Mouse (Mus musculus) mesoderm, embryonic 11.5 days (tissue): ENCODE measurements at regions not wholly inside any gene's neighbourhood (a gene's known extent, or its start where the extent isn't known, plus 50 kb on each side); places are given as distances from the start of the nearest gene placed in this dataset.

Experiments
- DNase-seq: peaks from one replicate; pipeline ENCODE4 v3.0.0-alpha.2; 2012; ENCODE audit warnings: low read depth, low spot score

DNA sequence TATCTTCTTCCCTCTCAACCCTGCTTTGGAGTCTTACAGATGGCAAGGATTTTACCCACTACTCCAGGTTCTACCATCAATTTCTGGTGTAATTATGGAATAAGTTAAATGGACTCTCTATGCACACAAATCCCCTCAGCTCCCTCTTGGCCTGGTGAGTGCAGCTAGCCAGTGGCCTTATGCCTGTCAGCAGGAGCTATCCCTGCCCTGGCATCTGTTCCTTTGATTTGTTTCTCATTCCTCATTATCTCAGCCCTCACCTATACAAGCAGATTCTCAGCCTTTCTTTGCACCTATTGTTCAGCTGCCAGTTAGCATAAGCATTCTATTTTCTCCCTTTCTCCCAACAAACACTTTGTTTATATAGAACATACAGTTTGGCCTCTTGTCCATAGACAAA, 150.3 kb downstream of the Rnf152 start:
- no peak for DNase-seq

DNA sequence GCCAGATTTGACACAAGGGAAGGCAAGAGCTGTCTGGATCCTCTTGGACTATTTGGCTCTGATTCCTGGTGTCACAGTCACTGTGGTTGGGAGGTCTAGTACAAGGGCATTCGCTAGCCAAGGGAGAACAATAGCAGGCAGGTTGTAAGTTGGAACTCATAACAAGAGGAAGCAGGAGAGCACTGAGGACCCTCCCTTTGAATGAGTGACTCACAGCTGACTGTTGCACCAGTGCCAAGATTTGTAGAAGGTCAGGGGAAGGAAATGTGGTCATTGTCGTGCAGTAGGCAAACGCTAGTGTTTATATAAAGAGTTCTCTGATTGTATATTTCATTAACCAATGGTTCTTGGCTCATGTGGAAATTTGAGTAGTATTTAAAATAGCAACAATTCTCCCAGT, 157.2 kb downstream of the Rnf152 start:
- DNase-seq = no peak

DNA sequence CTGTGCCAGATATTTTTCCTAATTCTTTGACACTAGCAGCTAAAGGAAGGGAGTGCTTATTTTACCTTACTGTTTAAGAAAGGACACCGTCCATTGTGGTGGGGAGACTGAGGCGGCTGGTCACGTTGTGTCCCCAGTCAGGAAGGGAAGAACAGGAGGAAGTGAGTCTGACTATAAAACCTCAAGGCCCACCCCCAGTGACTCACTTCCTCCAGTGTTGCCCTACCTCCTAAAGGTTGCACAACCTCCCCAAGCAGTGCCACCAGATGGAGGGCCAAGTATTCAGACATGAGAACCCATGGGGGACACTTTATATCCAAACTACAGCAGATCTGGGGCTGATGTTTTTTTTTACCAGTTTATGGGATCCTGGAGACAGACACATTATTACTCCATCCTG, 165.4 kb downstream of the Rnf152 start:
- DNase-seq = no peak

DNA sequence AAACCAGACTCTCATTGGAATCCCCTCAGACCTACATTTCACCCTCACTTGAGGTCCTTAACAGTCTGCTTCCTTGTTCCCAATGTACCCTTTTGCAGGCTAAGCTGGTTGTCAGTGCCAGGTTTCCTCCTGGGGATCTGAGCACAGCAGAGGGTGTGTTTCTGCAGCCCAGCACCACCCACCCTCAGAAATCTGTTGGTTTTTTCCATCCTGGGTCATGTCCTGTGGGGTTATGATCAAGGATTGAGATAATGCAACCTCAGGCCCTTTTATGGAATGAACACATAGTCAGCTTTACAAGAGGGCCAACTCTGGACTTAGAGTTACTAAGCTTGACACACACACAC, 167.6 kb downstream of the Rnf152 start:
- DNase-seq = no peak

DNA sequence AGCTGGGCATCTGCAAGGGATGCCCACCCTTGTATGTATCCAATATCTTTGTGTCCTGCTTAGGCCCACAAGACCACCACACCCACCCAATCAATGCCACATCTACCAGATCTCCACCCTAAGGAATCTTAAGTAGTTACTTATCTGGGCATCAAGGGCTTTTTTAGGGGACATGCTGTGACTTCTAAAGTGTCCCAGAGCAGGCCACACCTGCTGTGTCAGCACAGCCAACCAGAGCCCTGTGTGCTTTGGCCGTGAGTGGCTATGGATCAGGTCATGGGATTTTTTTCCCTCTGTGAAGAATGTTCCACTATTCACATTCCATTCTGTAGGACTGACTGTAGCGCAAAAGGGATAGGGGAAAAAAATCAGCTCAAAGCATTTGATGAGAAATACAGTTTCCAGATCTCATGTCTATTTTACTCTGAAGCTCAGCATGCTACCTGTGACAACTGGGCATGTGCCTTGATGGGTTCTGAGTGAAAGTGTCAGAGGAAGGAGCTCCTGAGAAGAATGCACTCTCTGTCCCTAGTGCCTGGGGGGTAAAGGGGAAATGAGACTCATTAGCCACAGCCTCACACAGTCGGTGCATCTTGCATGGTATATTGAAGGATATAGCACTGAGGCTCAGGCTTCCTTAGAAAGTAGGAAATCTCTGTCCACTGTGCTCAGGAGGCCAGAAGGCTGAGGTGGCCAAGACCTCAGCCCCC, 168.1 kb downstream of the Rnf152 start:
- no peak for DNase-seq

DNA sequence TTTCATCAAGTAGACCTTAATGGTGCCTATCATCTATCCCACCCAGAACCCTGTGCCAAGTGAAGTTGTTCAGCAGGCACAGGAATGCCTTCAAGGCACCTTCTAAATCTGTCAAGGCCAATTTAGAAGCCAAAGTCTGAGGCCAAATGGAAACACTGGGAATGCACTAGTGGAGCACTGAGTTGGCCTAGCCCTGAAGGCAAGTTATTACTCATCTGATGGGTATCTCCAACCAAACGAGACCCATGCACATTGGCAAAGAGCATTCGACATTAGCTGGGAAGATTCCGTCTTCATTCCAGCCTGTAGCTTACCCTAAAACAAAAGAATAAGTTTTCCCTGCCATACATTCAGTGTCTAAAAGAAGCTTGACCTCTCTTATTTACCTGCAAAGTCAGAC, 172.0 kb downstream of the Rnf152 start:
- DNase-seq = no peak

DNA sequence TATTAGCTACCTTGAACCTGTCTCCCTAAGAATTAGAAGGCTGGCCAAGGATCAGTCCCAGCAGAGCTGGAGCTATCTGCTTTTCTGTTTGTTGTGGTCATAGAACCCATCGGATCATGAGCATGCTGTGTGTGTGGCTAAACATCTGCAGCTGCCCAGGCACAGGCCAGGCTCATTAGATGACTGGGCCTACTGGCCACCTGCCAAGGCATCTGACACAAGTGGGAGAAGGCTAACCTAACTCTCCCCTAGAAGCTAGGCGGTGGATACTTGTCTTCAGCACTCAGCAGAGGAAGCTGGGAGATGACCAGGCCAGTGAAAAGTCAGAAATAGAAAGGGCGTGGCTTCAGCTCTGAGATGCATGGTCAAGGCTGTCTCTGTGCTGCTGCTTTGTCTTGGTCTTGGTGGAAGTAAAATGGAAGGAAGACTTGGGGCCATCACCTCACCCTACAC, 177.1 kb downstream of the Rnf152 start:
- no peak for DNase-seq

DNA sequence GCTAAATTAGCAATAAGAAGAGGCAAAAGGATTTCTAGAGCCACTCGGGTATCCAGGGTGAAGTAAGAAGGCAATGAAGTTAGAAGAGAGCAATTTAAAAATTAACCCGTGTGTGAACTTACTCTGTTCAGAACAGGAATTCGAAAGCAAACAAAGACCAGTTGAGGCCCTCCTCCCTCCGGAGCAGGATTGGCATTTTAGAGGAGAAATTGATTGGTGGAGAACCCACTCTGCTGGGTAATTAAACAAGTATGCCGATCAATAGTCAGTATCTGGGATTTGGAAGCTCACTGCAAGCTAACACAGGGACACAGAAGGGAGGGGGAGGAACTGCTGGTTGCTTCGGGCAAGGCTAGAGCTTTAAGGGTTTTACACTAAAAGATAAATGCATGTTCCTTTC, 177.7 kb downstream of the Rnf152 start:
- no peak for DNase-seq

DNA sequence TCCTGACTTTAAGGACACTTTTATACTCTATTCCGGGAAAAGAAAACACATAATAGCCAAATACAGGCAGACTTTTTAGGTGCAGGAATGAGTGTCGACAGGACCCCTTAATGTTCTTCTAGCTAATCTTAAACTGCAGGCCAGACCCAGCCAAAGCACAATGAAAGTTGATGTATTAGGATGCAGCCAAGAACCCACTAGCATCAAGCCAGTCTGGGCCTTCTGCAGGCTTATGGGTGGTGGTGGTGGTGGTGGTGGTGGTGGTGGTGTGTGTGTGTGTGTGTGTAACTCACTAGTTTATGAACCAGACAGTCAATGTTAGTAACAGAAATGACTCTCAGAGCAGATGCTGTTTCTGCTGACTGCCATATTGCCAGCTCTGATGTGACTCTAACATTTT, 178.6 kb downstream of the Rnf152 start:
- no peak for DNase-seq

DNA sequence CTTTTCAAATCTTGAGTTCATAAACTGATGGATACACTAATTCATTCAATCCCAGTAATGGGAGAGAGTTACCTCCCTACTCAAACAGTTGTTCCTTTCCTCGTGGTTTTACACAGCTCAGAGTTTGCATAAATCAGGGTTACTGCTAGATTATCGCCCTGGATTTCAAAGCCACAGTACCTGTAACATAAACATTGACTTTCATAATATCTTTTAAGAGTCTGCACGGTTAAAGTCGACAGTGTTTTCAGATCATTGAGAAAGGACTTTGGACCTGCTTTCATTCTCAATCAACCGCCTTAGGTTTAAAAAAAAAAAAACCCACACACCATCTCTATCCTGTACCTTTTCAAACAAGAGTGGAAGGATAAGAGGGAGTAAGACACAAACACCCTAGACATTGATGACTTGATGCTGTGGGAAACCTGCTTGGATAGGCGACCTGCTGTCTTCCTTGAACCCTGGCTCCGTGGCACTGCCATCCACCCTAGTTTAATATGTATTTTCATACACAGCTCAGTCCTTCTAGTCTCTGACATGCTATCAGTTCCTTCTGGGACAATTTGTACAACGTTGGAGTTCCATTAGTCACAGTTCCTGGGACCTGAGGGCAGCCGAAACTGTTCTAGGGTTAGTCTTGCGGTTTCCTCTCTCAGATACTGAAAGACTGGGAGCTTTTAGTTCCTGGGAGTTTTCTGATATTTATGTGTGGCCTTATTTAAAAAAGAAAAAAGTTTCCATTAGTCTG, 179.3 kb downstream of the Rnf152 start:
- DNase-seq = no peak

DNA sequence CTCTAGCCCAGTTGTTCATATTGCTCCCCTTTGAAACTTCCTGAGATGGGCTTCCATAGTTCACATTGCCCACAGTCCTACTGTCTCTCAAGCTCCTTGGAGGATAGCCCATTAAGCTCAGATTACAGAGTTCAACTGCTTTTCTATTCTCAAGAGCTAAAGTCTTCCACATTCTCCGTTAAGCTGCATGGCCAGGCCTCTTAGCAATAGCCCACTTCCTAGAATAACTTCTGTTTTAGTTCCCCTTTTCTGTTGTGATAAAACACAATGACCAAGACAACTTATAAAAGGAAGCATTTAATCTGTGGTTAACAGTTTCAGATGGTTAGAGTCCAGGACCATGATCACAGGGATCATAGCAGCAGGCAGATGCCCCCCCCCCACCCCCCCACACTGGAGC, 185.5 kb downstream of the Rnf152 start:
- no peak for DNase-seq

DNA sequence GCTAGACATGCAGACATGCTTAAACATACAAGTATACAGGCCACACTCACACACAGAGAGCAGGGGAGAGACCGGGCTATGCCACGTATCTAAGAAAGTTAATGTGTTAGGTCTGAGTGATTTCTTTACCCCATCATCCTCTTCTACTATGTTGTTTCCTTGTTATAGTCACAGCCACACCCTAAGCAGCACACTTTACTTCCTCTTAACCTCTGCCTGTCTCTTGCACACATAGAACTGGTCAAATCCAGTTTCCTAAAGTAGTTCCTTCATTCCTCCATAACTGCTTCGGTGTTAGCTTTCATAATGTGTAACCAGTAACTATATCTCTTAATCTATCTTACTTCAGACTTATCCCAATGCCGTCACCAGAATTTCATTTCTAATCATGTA, 186.4 kb downstream of the Rnf152 start:
- no peak for DNase-seq

DNA sequence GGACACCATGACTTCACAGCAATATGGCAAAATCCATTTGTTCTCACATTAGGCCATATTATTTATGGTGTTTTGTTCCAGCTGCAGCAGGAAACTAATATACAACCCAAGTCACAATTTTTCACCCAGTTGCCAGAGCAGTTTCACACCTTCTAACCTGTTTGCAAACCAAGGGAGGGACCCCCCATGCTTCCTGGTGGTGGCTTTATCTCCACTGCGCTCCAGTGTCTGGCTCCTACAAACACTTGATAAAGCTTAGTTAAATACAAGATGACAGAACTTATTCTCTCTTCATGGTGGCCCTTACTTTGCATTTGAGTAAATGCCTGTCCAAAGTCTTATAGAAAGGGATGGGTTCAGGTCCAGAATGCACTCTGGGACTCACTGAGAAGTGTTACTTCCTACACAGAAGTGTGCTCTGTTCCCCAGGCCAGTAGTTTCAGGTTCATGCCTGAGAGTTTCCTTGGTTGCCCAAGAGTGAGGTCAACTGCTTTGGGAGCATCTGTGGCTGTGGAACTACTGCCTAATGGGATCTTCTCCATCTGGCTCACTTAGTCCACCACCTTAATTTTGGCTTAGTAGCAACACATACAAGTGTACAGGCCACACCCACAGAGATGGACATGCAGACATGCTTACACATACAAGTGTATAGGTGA, 186.9 kb downstream of the Rnf152 start:
- DNase-seq = no peak

DNA sequence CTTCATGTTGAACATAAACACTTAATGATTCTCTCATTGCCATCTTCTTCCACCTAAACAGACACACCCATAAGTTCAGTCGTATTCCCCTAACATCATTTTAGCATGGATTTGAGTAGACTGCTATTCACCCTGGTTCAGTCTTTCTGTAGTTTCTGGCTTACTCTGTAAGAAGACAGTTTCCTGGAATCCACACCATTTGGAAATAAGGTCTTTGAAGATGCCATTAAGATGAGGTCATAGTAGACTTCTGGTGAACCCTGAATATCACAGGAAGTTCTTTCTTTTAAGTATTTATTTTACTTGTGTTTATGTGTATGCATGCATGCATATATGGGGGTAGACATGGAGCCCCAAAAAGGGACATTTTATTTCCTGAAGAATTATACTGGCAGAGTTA, 187.7 kb downstream of the Rnf152 start:
- no peak for DNase-seq

DNA sequence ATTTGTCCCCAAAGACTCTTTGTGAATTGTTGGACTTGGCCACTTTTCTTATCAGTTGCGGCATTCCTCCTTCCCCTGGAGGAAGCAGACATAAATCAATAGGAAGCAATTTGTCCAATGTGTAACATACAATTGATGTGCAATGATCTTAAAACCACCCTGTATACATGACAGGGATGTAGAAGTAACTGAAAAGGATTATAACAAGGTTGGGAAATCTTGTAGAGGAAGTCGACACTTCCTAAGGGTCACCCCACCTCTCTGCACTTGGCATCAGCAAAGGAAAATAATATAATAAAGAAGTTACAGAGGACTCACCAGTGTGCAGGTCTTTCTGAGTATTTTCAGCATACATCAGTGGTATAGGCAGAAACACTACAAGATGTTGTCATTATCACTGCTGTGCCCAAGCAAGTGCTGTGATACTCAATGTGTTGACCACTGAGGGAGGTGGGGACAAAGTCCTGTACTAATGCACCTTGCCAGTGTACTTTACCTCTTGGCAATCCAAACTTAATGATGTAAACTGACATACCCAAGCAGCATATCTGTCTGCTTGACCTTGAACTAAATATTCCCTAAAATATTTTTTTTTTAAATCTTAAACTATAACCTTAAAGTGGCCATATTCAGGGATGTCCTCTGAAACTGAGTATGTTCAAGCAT, 198.9 kb downstream of the Rnf152 start:
- no peak for DNase-seq

DNA sequence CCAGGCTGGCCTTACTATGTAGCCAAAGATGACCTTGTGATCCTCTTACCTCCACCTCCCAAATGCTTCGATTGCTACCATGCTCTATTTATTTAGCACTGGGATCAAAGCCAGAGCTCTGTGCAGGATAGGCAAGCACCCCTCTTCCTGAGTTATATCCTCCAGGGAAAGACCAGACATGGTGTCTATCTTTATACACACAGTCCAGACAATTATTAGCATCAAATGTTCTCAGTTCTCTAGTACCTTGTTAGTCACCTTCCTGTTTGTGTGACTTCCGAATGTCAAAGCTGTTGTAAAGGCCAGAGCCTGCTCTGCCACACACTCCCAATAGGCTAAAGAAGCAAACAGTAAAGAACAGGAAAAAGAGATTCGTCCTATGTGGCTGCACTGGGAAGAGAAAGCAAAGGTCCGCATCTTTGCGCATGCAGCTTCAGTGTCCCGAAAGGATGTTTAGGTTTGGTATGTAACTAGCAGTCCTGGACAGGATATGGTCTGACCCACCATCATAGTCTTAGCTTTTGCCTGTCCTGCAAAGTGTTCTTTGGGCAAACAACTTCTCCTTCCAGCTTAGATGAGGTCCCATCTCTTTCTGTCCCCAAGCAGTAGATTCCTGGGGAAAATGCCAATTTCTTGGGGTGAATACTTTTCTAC, 204.2 kb downstream of the Rnf152 start:
- no peak for DNase-seq

DNA sequence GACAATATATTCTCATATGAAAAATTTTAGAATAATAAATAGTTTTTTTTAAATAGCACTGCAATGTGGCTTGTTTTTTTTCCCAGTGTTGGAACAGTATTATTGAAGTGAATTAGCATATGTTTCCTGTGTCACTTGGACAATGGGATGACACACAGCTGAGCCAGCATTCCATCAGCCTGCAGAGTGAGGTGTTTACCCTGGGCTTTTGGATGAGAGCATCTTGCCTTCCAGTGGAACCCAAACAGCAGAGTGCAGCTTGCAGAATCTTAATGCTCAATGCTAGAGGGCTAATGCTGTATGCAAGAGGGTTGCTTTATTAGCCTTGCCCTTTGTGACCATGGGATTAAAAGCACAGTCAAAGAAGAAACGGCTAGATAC, 205.1 kb downstream of the Rnf152 start:
- DNase-seq = no peak

DNA sequence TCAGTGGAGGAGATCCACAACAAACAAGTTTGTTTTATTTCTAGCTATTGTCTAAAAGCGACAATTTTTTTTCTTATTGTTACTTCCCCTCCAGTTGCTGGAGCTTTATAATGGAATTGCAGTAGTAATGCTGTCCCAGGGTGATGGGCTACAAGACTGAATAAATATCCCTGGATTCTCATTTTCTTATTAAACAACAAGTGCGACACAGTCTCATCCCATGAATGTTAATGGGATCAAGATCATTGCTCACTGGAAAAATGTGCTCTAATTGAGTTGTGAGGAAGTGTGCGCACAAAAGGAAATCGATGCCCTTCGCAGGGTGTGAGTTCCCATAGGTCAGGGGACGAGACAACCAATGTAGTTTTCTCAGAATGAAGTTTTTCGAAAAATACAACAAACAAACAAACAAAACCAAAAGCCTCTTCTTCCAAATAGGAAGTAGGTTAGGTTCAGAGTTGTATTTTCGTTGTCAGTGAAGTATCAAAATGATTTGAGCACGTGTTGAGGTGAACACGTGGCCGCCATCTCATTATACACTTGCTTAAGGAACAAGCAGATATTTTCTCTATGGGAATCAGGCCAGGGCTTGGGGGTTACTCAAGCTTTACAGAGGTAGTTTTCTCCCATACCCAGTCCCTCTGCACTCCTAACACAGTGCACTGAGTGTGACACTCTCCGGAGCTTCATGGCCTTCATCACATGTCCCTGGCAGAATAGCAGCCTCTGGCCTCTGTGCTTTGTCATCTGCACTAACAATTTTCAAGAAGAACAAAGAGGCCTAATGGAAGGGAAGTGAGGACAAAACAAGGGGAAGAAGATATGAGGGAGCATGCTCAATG, 205.7 kb downstream of the Rnf152 start:
- DNase-seq = no peak

DNA sequence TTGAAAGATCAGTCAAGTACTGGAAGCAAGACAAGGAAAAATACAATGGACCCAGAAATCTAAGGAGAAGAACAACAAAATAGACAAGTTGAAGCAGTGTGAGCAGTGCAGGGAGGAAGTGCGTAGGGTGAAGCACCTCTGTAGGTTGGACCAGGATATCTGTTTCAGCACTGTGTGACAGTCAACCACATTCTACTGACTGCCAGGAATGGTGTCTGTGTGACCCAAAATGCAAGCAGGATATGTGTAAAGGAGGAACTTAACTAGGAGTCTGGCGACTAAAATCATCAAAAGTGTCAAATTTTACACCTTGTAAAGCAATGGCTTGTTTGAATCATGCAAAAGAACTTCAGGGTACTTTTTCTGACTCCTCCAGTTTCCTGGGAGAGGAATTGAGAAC, 207.7 kb downstream of the Rnf152 start:
- no peak for DNase-seq

DNA sequence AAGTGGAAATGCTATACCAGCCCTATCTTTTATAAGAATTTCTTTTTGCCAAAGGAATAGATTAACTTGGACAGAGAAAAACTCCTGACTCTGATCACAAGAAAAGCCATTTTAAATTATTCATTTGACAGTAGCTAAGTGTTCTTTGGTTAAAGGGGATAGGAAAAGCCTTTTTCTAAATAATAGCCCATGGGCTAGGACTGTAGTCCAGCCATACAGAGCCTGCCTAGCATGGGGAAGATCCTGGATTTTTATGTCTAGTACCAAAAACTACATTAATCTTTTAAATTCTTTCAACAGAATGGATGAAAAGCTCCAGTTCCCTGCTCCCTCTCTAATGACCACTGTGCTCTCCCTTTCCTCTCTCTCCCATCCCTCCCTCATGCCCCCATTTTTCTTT, 208.5 kb downstream of the Rnf152 start:
- DNase-seq = no peak

DNA sequence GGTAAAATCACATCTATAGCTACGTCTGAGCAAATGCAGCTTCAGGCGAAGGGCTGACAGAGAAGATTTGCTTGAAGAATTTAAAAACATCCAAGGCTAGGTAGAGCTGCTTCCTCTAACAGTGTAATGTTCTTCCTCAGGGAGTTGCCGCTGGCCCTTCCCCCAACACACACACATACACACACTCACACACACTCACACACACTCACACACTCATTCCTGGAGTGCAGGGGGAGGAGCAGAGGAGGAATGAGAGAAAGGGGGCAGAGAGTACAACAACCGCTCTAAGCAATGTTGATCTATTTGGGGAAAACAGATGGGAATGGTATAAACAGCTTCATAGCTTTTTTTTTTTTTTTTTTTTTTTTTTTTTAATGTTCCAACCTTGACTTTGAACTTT, 232.6 kb downstream of the Rnf152 start:
- no peak for DNase-seq
